Mouse (Mus musculus) intestine, postnatal 0 days (tissue): ENCODE results near the gene Farp2. TPM values are rescaled to one million over a fixed set of nuclear protein-coding genes. Genes with fewer than 3 reads are reported as not detected.
A peak's percentile ranks its signal among the peaks of the same experiment; 100 is the strongest.

ENCODE experiments used
- ATAC-seq: fragments of 200-750 bp; cut with Nextera tagmentation; 2 replicates; pipeline ENCODE4 v1.8.0; 2017; ENCODE audit warnings: mild to moderate bottlenecking, moderate TSS enrichment, moderate library complexity
- H3K27ac ChIP-seq: fragments of 300-500 bp; sonication (generic); 2 replicates; pipeline ENCODE4 v1.5.1; 2014; ENCODE audit warnings: mild to moderate bottlenecking, low read depth, low read length, moderate library complexity
- H3K27me3 ChIP-seq: fragments of 300-500 bp; sonication (generic); replicated peaks from 2 replicates; pipeline ENCODE4 v1.6.1; 2014; ENCODE audit warnings: low read length, mixed read lengths; ENCODE audit not compliant: control insufficient read depth, insufficient read depth
- H3K36me3 ChIP-seq: fragments of 300-500 bp; sonication (generic); 2 replicates; pipeline ENCODE4 v1.6.1; 2014; ENCODE audit warnings: mild to moderate bottlenecking, moderate library complexity; ENCODE audit not compliant: control insufficient read depth, insufficient read depth
- H3K4me1 ChIP-seq: fragments of 300-500 bp; sonication (generic); replicated peaks from 2 replicates; pipeline ENCODE4 v1.6.1; 2014; ENCODE audit warnings: antibody characterized with exemption, low read length, mixed read lengths; ENCODE audit not compliant: control insufficient read depth, insufficient read depth
- H3K4me2 ChIP-seq: fragments of 300-500 bp; sonication (generic); replicated peaks from 2 replicates; pipeline ENCODE4 v1.6.1; 2014; ENCODE audit warnings: low read depth, mild to moderate bottlenecking, moderate library complexity
- H3K4me3 ChIP-seq: fragments of 300-500 bp; sonication (generic); 2 replicates; pipeline ENCODE4 v1.5.1; 2014; ENCODE audit warnings: low read depth, low read length
- H3K9ac ChIP-seq: fragments of 300-500 bp; sonication (generic); 2 replicates; pipeline ENCODE4 v1.6.1; 2014; ENCODE audit warnings: mild to moderate bottlenecking, low read depth, low read length
- H3K9me3 ChIP-seq: fragments of 300-500 bp; sonication (generic); 2 replicates; pipeline ENCODE4 v1.6.1; 2016; ENCODE audit warnings: mixed run types; ENCODE audit not compliant: control insufficient read depth
- CTCF ChIP-seq: sonication (generic); IDR thresholded peaks from 2 replicates; pipeline ENCODE4 v1.5.1; 2016; ENCODE audit warnings: low read depth, mild to moderate bottlenecking, control low read depth, antibody characterized with exemption, moderate library complexity
- WGBS: fragments of 180-500 bp; shearing (Covaris S2); extraction: QIAGEN DNeasy Blood & Tissue Kit; methylation state at CpG from one replicate; pipeline ENCODE4 v1.1.7; 2014; 5-methylcytosine and 5-hydroxymethylcytosine counted together
- polyA plus RNA-seq: library from polyadenylated mRNA; unstranded; fragments of >200 nt; fragmentation: Nextera tagmentation; extraction: Ambion mirVana; gene quantifications from 2 replicates; pipeline ENCODE4 v1.2.1, GENCODE M21; 2015

The Farp2 gene
- polyA plus RNA-seq, 1 experiment from 2014 or later: 5.3 TPM

DNA sequence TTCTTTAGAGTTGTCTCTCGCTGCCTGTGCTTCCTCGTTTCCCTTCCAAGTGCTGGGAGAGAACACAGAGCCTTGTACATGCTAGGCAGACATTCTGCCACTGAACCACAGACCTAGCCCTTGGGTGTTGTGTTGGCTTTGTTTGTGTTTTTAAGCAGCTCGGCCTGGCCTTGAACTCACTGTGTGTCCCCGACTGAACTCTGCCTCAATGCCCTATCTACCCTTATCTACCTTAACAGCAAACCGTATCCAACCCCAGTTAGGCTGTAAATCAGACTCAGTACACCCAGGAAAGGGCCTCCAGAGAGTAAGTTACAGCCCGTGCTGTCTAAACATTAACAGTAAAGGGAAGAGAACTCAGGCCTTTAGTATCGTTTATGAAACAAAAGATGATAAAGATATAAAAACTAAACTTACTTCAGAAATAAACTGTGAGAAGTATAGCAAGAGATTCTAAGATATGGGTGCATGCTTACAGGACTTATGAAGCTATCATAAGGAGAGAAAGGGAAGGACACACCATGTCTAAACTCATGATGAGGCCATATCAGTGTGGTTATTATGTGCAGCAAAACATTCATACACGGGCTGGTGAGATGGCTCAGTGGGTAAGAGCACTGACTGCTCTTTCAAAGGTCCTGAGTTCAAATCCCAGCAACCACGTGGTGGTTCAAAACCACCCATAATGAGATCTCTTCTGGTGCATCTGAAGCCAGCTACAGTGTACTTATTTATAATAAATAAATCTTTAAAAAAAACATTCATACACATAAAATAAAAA is 56.0 kb downstream of the Farp2 start:
- H3K27me3 ChIP-seq: no peaks in the 10 kb centered on the region
- no peak overlapping the region for H3K4me3 ChIP-seq
- H3K27ac ChIP-seq: peak overlapping the region; percentile 0; the same call in 1 of the 2 replicates
- no peak for TF ChIP-seq CTCF
- 41% methylated on average over 9 of the region's 9 CpGs for WGBS
- ATAC-seq: peak; percentile 89
- peaks cover 6% of the 10 kb centered on the region; the same call in 1 of the 2 replicates for H3K4me1 ChIP-seq
- H3K4me2 ChIP-seq: no peak overlapping the region
- no peaks in the 10 kb centered on the region for H3K9me3 ChIP-seq
- H3K36me3 ChIP-seq: peaks cover 18% of the 10 kb centered on the region; the same call in 1 of the 2 replicates
- H3K9ac ChIP-seq: no peak overlapping the region

DNA sequence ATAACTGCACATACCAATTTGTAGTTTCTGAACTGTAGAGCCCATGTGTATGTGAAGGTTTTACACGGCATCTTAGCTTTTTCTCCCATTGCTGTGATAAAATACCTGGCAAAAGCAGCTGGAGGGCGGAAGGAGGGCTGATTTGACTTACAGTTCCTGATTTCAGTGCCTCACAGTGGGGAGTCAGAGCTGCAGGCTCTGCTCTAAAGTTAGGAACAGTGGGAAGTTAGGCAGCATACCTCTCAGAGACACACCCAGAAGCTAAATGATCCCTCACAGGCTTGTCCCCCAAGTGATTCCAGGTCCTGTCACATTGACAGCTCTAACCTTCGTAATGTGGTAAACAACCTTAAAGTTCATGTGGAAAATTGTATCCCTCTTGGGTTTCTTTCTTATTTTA is 65.2 kb downstream of the Farp2 start:
- 89% methylated on average over 3 of the region's 3 CpGs for WGBS
- Histone ChIP-seq H3K9ac (no peak overlapping the region), H3K9me3 (no peaks in the 10 kb centered on the region), H3K4me2 (no peak overlapping the region), H3K4me3 (no peak overlapping the region), H3K4me1 (no peaks in the 10 kb centered on the region), H3K27ac (no peak overlapping the region), H3K36me3 (peaks cover 45% of the 10 kb centered on the region), H3K27me3 (no peaks in the 10 kb centered on the region)
- TF ChIP-seq CTCF: no peak
- no peak for ATAC-seq

DNA sequence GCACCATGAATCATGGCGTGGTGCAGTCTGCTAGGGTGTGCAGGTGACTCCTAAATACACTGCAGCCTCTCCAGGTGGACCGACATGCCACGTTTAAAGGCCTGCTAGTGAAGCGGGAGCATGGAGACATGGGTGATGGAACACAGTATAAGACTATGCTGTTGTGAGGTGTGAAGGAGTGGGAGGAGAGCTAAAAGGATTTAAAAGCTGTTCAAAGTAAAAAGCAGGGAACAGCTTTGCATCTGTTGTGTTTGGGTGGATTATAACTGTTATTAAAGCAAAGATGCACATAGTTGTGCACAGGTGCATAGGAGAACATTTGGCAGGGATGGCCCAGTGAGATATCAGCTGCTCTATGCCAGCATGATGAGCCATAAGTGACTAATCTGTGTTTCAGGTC is 66.0 kb downstream of the Farp2 start:
- no peak for ATAC-seq
- no peak for TF ChIP-seq CTCF
- 82% methylated on average over 4 of the region's 4 CpGs for WGBS
- Histone ChIP-seq H3K4me1 (no peaks in the 10 kb centered on the region), H3K9me3 (no peaks in the 10 kb centered on the region), H3K27me3 (no peaks in the 10 kb centered on the region), H3K9ac (no peak overlapping the region), H3K27ac (no peak overlapping the region), H3K4me2 (no peak overlapping the region), H3K4me3 (no peak overlapping the region), H3K36me3 (peaks cover 45% of the 10 kb centered on the region)

DNA sequence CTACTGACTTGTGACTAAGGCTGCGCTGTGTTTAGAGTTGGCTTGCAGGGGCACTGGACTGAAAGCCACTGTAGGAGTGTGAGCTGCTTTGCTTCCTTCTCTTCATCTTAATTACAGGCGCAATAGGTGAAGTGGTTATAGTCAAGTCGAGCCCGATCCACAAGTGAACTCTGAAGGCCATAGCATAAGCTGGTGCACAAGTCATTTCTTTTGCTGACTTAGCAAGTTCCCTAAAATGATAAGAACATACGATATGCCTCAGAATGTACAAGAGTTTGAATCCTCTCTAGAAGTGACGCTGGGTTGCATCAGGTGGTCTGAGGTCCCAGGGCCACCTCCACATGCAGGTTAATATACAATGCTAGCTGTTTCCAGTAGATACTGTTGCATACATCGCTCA is 69.7 kb downstream of the Farp2 start:
- no peaks in the 10 kb centered on the region for H3K9me3 ChIP-seq
- H3K27ac ChIP-seq: no peak overlapping the region
- no peak overlapping the region for H3K9ac ChIP-seq

DNA sequence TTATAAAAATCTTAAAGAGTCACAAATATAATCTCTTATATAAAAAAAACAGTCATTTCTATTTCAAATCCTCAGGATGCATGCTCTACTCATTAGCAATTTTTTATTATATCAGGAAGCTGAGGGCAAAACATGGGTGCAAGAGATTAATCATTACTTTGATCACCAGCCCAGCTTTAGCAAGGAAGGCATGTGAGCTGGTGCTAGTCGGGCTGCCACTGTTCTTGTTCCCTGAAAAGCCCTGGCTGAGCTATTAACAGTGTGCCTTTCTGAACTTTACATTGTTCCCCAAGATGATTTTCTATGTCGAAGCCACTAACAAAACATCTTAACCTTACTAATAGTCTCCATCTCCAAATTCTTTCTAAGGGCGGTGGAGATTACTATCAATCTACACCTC is 76.5 kb downstream of the Farp2 start:
- Histone ChIP-seq H3K4me3 (no peak overlapping the region), H3K9me3 (no peaks in the 10 kb centered on the region), H3K9ac (no peak overlapping the region), H3K4me1 (no peaks in the 10 kb centered on the region), H3K4me2 (no peak overlapping the region), H3K27ac (no peak overlapping the region), H3K36me3 (0 out of 2 replicates have a peak, but pooled peaks cover 4% of the 10 kb centered on the region), H3K27me3 (no peaks in the 10 kb centered on the region)
- no peak for TF ChIP-seq CTCF
- 70% methylated on average over 3 of the region's 3 CpGs for WGBS
- ATAC-seq: no peak

More for the DNA sequence above, 69.7 kb downstream of the Farp2 start:
- no peak for ATAC-seq
- WGBS: 89% methylated on average over 7 of the region's 7 CpGs
- Histone ChIP-seq H3K4me1 (no peaks in the 10 kb centered on the region), H3K27me3 (no peaks in the 10 kb centered on the region), H3K4me3 (no peak overlapping the region), H3K4me2 (no peak overlapping the region), H3K36me3 (peaks cover 34% of the 10 kb centered on the region)
- TF ChIP-seq CTCF: no peak

DNA sequence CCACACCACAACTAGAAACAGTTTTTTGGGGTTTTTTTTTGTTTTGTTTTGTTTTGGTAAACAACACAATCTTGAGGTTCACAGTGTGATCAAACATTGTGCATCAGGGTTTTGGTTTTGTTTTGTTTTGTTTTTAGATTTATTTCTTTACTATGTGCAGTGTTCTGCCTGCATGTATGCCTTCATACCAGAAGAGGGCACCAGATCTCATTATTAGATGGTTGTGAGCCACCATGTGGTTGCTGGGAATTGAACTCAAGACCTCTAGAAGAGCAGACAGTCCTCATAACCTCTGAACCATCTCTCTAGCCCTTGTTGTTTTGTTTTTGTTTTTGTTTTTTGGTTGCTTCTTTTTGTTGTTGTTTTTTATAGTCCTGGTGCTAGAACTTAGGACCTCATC is 82.1 kb downstream of the Farp2 start:
- ATAC-seq: no peak
- Histone ChIP-seq H3K4me3 (no peak overlapping the region), H3K36me3 (0 out of 2 replicates have a peak, but pooled peaks cover 4% of the 10 kb centered on the region), H3K9ac (no peak overlapping the region), H3K9me3 (no peaks in the 10 kb centered on the region), H3K4me1 (no peaks in the 10 kb centered on the region), H3K27me3 (no peaks in the 10 kb centered on the region), H3K27ac (no peak overlapping the region), H3K4me2 (no peak overlapping the region)
- peak; percentile 40; the same call in 1 of the 2 replicates for TF ChIP-seq CTCF
